Mouse (Mus musculus) ES-E14 (cell line): ENCODE results near the gene Smarca2.

Experiments
- CHD2 ChIP-seq: IDR thresholded peaks from 2 replicates; pipeline ENCODE4 v1.6.1; 2014; ENCODE audit warnings: mild to moderate bottlenecking, low read depth, low read length, inconsistent platforms
- ZC3H11A ChIP-seq: IDR thresholded peaks from 2 replicates; pipeline ENCODE4 v1.6.1; 2012; ENCODE audit warnings: low read depth, mild to moderate bottlenecking, inconsistent platforms, low read length, borderline replicate concordance
- ZNF384 ChIP-seq: IDR thresholded peaks from 2 replicates; pipeline ENCODE4 v1.6.1; 2012; ENCODE audit warnings: low read depth, low read length, inconsistent platforms

DNA sequence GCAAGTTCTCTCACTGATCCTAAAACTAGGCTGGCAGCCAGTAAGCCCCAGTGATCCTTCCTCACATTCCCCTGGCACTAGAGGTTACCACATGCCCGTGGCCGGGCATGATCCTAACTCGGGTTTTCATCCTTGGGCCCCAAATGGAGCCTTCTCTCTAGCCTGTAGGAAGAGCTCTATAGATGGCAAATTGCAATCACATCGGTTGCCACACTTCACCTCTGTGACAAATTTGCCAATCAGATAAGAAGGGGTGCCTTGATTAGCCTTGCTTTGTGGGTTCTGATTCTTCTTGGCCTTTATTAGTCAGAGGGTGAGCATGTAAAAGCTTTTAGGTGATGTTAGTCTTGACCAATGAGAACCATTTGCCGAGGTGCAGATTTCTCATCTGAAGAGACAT, 35.9 kb upstream of the Smarca2 start:
- TF ChIP-seq ZNF384 (no peak), CHD2 (no peak), ZC3H11A (no peak)
